Mouse (Mus musculus) hindbrain, embryonic 14.5 days (tissue): ENCODE results near the gene Cnot6. TPM values are rescaled to one million over a fixed set of nuclear protein-coding genes. Genes with fewer than 3 reads are reported as not detected.

Experiments used
- ATAC-seq: fragments of 200-750 bp; cut with Nextera tagmentation; 2 replicates; pipeline ENCODE4 v1.8.0; 2017; ENCODE audit warnings: moderate number of reproducible peaks, mild to moderate bottlenecking, moderate TSS enrichment, moderate library complexity; ENCODE audit not compliant: low FRiP score
- DNase-seq: peaks from one replicate; pipeline ENCODE4 v3.0.0-alpha.2; 2015; ENCODE audit warnings: low spot score
- H3K27ac ChIP-seq: fragments of 300-500 bp; sonication (generic); 2 replicates; pipeline ENCODE4 v1.5.1; 2014; ENCODE audit warnings: mild to moderate bottlenecking, moderate library complexity
- H3K27me3 ChIP-seq: fragments of 300-500 bp; sonication (generic); 2 replicates; pipeline ENCODE4 v1.6.1; 2014; ENCODE audit warnings: mild to moderate bottlenecking, low read length, mixed read lengths; ENCODE audit not compliant: control insufficient read depth, insufficient read depth
- H3K36me3 ChIP-seq: fragments of 300-500 bp; sonication (generic); replicated peaks from 2 replicates; pipeline ENCODE4 v1.6.1; 2014; ENCODE audit not compliant: control insufficient read depth, insufficient read depth
- H3K4me1 ChIP-seq: fragments of 300-500 bp; sonication (generic); replicated peaks from 2 replicates; pipeline ENCODE4 v1.6.1; 2014; ENCODE audit warnings: antibody characterized with exemption, low read length, mixed read lengths; ENCODE audit not compliant: control insufficient read depth, insufficient read depth
- H3K4me2 ChIP-seq: fragments of 300-500 bp; sonication (generic); replicated peaks from 2 replicates; pipeline ENCODE4 v1.6.1; 2014; ENCODE audit warnings: mild to moderate bottlenecking, moderate library complexity
- H3K4me3 ChIP-seq: fragments of 300-500 bp; sonication (generic); replicated peaks from 2 replicates; pipeline ENCODE4 v1.5.1; 2014; ENCODE audit warnings: mild to moderate bottlenecking, low read length
- H3K9ac ChIP-seq: fragments of 300-500 bp; sonication (generic); 2 replicates; pipeline ENCODE4 v1.6.1; 2014
- H3K9me3 ChIP-seq: fragments of 300-500 bp; sonication (generic); 2 replicates; pipeline ENCODE4 v1.6.1; 2016; ENCODE audit warnings: low read length; ENCODE audit not compliant: control insufficient read depth
- WGBS: fragments of 180-500 bp; shearing (Covaris S2); extraction: QIAGEN DNeasy Blood & Tissue Kit; methylation state at CpG from one replicate; pipeline ENCODE4 v1.1.7; 2014; 5-methylcytosine and 5-hydroxymethylcytosine counted together
- polyA plus RNA-seq: library from polyadenylated mRNA; unstranded; fragments of >200 nt; fragmentation: Nextera tagmentation; extraction: Ambion mirVana; gene quantifications from 2 replicates; pipeline ENCODE4 v1.2.1, GENCODE M21; 2014

Cnot6 gene
- polyA plus RNA-seq, 1 experiment from 2014 or later: 40.1 TPM

DNA sequence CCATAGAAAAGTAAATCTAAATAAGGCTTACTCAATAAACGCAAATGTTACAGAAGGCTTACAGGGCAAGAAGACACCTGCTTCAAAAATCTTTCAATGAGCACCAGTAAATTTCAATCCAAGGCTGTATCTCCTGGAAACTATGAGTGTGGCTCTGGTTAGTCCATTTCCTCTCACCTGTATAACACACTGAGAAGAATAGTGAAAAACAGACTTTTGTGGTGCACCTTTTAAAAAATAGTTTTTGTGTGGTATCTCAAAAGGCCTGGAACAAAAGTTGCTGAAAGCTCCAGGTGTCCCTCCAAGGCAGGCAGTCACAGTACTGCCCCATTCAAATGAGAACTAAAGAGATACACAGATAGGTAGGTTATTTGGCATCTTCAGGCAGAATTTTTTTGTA, 13.4 kb downstream of the Cnot6 start:
- ATAC-seq (no peak), DNase-seq (no peak)
- H3K9ac ChIP-seq: no peak overlapping the region
- no peaks in the 10 kb centered on the region for H3K9me3 ChIP-seq
- H3K27ac ChIP-seq: no peak overlapping the region
- no peaks in the 10 kb centered on the region for H3K4me1 ChIP-seq
- no peak overlapping the region for H3K4me3 ChIP-seq
- H3K27me3 ChIP-seq: no peaks in the 10 kb centered on the region
- H3K4me2 ChIP-seq: no peak overlapping the region
- H3K36me3 ChIP-seq: peaks cover 47% of the 10 kb centered on the region
- 97% methylated on average over 1 of the region's 1 CpGs for WGBS

DNA sequence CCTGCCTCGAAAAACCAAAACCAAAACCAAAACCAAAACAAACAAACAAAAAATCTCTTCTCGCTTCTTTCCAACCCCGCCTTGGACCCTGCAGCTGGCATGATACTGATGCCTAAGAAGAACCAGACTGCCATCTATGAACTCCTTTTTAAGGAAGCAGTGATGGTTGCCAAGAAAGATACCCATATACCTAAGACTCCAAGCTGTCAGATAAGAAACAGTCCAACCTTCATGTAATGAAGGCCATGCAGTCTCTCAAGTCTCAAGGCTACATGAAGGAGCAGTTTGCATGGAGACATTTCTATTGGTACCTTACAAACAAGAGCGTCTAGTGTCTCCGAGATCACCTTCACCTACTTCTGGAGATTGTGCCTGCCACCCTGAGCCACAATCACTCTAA, 14.7 kb downstream of the Cnot6 start:
- no peak for ATAC-seq
- H3K9me3 ChIP-seq: no peaks in the 10 kb centered on the region
- DNase-seq: no peak

DNA sequence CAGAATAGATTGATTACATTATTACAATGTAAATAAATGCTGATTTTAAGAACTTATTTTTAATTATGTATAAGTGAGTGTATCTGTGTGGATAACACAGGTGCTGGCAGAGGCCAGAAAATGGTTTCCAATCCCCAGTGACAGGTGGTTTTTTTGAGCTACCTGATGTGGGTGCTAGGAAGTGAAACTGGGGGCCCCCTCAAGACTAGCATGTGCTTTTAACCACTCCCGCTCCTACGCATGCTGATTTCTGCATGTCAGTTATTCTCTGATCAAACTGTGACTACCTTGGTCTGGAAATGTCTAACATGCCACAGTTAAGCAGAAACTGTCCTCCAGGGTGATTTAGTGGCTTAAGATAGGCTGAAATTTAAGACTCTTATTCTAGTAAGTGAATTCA, 16.1 kb downstream of the Cnot6 start:
- DNase-seq (no peak), ATAC-seq (no peak)
- no peaks in the 10 kb centered on the region for H3K27me3 ChIP-seq
- H3K36me3 ChIP-seq: peaks cover 35% of the 10 kb centered on the region
- no peaks in the 10 kb centered on the region for H3K4me1 ChIP-seq
- WGBS: 98% methylated on average over 2 of the region's 2 CpGs
- H3K4me2 ChIP-seq: no peak overlapping the region
- H3K4me3 ChIP-seq: no peak overlapping the region
- no peak overlapping the region for H3K27ac ChIP-seq
- H3K9me3 ChIP-seq: no peaks in the 10 kb centered on the region
- no peak overlapping the region for H3K9ac ChIP-seq

More for the DNA sequence above, 14.7 kb downstream of the Cnot6 start:
- no peak overlapping the region for H3K9ac ChIP-seq
- H3K4me2 ChIP-seq: no peak overlapping the region
- WGBS: 94% methylated on average over 5 of the region's 5 CpGs
- no peak overlapping the region for H3K27ac ChIP-seq
- H3K36me3 ChIP-seq: peaks cover 46% of the 10 kb centered on the region
- H3K4me1 ChIP-seq: no peaks in the 10 kb centered on the region
- no peak overlapping the region for H3K4me3 ChIP-seq
- no peaks in the 10 kb centered on the region for H3K27me3 ChIP-seq

DNA sequence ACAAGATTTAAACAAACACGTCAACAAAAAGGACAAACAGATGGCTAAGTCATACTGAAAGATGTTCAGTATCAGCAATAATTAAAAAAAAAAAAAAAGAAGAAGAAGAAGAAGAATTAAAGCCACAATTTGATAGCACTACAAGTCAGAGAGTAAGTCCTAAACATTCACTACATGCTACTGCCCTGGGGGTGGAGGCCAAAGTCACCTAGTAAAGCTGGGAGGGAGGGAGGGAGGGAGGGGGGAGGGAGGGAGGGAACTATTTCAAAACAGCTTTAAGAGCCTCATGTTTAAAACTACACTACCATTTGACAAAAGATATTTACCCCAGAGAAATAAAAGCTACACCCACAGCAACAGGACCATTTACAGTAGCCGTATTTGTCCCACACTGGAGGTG, 16.8 kb downstream of the Cnot6 start:
- H3K9ac ChIP-seq: no peak overlapping the region
- H3K4me1 ChIP-seq: 0 out of 2 replicates have a peak, but pooled peaks cover 1% of the 10 kb centered on the region
- H3K9me3 ChIP-seq: no peaks in the 10 kb centered on the region
- ATAC-seq (no peak), DNase-seq (no peak)
- 92% methylated on average over 2 of the region's 2 CpGs for WGBS
- no peak overlapping the region for H3K27ac ChIP-seq
- peaks cover 28% of the 10 kb centered on the region for H3K36me3 ChIP-seq
- H3K4me3 ChIP-seq: no peak overlapping the region
- no peaks in the 10 kb centered on the region for H3K27me3 ChIP-seq
- no peak overlapping the region for H3K4me2 ChIP-seq

DNA sequence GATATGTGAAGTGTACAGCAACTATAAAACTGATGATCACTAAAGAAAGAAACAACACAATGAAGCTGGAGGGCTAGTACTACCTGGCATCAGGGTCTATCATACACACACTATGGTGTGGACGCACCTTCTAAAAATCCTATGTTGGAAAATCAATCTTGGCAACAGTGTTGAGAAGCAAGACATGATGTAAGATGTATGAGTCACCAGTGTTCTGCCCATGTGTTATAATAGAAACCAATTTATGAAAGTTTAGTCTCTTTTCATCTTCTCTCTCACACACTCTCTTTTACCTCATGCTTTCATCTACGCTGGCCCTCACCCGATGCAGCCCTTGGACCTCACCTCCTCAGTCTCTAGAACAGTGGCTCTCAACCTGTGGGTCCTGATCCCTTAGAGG, 17.5 kb downstream of the Cnot6 start:
- WGBS: 98% methylated on average over 3 of the region's 3 CpGs
- DNase-seq (no peak), ATAC-seq (no peak)

DNA sequence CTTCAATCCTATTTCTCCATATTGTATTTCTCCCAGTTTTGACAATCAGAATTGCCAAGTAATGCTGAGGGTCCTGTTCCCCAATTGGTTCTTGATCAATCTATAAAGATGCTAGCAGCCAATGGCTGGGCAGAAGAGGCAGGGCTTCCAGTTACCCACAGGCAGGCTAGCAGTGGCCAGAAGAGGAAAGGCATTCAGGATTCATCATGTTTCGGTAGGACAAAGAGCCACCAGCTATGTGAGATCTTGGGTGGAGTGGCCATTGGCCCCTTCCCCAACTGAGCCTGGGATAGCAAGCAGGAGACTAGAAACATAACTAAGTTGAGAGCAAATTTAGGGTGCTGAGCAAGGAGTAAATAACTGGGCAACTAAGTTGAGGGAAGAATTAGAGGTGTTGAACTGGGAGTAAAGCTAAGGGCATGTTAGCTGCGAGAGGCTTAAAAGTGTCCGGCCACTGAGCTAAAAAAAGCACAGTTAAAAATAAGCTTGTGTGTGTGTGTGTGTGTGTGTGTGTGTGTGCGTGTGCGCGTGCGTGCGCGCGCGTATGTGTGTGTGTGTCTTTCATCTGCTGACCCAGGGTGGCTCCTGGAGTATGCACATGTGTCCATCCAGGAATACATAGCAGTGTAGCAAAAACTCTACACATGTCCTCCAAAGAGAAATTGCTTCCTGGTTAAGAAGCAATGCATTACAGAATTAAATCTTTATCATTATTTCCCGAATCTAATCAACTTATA, 28.1 kb downstream of the Cnot6 start:
- Histone ChIP-seq H3K9me3 (no peaks in the 10 kb centered on the region), H3K27ac (no peak overlapping the region), H3K4me1 (no peaks in the 10 kb centered on the region), H3K36me3 (peaks cover 89% of the 10 kb centered on the region), H3K9ac (no peak overlapping the region), H3K4me3 (no peak overlapping the region), H3K27me3 (no peaks in the 10 kb centered on the region), H3K4me2 (no peak overlapping the region)
- WGBS: 94% methylated on average over 12 of the region's 12 CpGs
- DNase-seq (no peak), ATAC-seq (no peak)

More for the DNA sequence above, 17.5 kb downstream of the Cnot6 start:
- Histone ChIP-seq H3K27ac (no peak overlapping the region), H3K9me3 (no peaks in the 10 kb centered on the region), H3K4me1 (peaks cover 7% of the 10 kb centered on the region; the same call in 1 of the 2 replicates), H3K36me3 (peaks cover 31% of the 10 kb centered on the region), H3K27me3 (no peaks in the 10 kb centered on the region), H3K9ac (no peak overlapping the region), H3K4me2 (no peak overlapping the region), H3K4me3 (no peak overlapping the region)

DNA sequence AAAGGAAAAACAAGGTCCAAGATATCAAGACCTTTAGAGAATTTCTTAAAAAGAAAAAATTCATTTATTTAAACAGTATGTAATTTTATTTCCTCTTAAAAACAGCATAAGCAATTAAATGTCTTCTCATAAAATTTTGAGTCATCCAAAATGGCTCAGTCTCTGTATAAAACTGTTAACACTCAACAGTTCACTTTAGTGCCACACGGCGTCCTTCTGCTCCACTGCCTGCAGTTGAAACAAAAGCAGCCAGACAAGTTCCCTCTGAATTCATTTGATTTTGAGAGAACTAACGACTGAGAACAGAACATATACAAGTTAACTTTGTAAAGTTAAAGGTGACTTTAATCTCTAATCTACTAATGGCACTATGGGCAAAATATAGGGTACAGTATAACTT, 39.1 kb downstream of the Cnot6 start:
- WGBS: 82% methylated on average over 3 of the region's 3 CpGs

DNA sequence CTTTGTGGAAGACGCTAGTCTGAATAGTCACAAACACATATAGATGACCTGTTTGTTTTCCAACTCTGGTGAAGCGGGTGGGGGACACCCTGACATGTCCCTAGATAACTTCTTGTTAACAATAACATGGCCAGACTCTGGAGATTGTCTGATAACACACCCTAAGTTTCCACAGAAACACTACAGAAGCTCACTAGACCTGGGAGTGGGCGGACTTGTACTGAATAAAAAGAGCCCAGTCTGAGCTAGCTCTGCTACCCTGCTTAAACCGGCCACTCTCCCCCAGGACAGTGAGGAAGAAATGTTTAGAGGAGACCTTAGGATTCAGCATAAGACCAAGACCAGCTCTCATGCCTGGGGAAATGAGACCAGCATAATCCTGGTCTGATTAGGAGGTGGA, 47.1 kb downstream of the Cnot6 start:
- 83% methylated on average over 4 of the region's 4 CpGs for WGBS
- H3K9me3 ChIP-seq: no peaks in the 10 kb centered on the region
- no peak overlapping the region for H3K9ac ChIP-seq
- H3K4me2 ChIP-seq: no peak overlapping the region
- H3K27me3 ChIP-seq: no peaks in the 10 kb centered on the region
- peaks cover 12% of the 10 kb centered on the region for H3K36me3 ChIP-seq
- no peak overlapping the region for H3K27ac ChIP-seq
- H3K4me1 ChIP-seq: no peaks in the 10 kb centered on the region
- no peak for DNase-seq
- no peak for ATAC-seq
- H3K4me3 ChIP-seq: no peak overlapping the region

More for the DNA sequence above, 39.1 kb downstream of the Cnot6 start:
- H3K4me2 ChIP-seq: no peak overlapping the region
- H3K27ac ChIP-seq: no peak overlapping the region
- no peak for DNase-seq
- H3K36me3 ChIP-seq: peaks cover 74% of the 10 kb centered on the region
- H3K4me3 ChIP-seq: no peak overlapping the region
- H3K9me3 ChIP-seq: no peaks in the 10 kb centered on the region
- H3K9ac ChIP-seq: no peak overlapping the region
- no peaks in the 10 kb centered on the region for H3K27me3 ChIP-seq
- ATAC-seq: no peak
- H3K4me1 ChIP-seq: no peaks in the 10 kb centered on the region

DNA sequence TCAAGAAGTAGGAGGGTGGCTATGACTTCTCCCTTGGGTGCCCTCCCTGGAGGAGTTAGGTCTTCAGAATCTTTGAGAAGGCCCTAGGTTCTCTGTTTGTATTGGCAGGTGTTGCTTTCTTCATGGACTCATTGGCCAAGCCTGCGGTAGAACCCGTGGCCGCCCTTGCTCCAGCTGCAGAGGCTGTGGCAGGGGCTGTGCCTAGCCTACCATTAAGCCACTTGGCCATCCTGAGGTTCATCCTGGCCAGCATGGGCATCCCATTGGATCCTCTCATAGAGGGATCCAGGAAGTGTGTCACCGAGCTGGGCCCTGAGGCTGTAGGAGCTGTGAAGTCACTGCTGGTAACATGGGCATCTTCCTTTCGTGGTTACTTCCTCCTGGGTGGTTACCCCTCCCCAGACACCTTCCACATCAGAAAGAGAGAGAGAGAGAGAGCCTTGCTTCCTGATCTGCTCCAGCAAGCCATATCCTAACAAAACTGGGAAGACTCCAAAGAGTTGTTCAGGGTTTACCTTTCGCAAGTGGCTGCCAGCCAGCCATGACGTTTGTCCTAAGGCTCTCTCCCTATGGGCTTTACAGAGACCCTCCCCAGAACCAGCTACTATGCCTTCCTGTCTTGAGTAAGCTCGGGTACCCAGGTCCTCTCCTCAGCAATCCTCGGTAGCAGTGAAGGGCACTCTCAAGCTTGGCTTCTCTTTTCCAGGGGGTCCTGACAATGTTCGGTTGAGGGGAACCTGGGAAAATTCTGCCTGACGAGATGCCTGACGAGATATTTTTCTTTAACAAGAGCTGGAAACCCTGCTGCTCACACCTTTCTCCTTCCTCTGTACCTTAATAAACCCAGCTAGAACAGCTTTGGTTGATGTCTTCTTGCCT, 48.0 kb downstream of the Cnot6 start:
- Histone ChIP-seq H3K4me2 (no peak overlapping the region), H3K9ac (no peak overlapping the region), H3K36me3 (peaks cover 12% of the 10 kb centered on the region), H3K27ac (no peak overlapping the region), H3K27me3 (no peaks in the 10 kb centered on the region), H3K9me3 (no peaks in the 10 kb centered on the region), H3K4me3 (no peak overlapping the region), H3K4me1 (no peaks in the 10 kb centered on the region)
- ATAC-seq (0 out of 2 replicates have a peak, but pooled peaks have one; percentile 46), DNase-seq (no peak)
- WGBS: 83% methylated on average over 12 of the region's 12 CpGs
